Mouse (Mus musculus) heart, adult 2 months (tissue): Measurements from ENCODE around the gene Mgst3.

Source experiments
- CTCF ChIP-seq: fragments of 200-600 bp; IDR thresholded peaks from 2 replicates; pipeline ENCODE4 v1.8.1; 2022; ENCODE audit warnings: antibody characterized with exemption, mild to moderate bottlenecking, moderate library complexity
- POLR2A ChIP-seq: fragments of 200-500 bp; IDR thresholded peaks from 2 replicates; pipeline ENCODE4 v1.6.1; 2011; ENCODE audit warnings: mild to moderate bottlenecking, low read depth, low read length, control low read depth; ENCODE audit not compliant: insufficient read depth

DNA sequence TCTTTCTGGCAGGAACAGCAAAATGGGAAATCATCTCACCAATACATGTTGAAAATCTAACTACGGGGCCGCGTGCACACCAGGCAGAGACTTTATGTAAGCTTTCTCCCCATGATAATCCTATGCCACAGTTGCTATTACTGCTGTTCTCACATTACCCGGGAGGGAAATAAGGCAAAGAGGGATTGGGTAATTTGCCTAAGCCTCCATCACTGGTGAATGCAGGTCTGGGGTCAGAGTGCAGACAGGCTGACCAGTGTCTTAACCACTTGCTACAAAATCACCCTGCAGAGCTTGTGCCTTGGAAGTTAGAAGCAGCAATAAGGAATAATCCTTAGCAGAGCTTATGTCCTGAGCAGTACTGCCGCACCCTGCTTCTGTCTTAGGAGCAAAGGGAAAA is 8.0 kb downstream of the Mgst3 start:
- TF ChIP-seq CTCF (no peak), POLR2A (no peak)
